Mouse (Mus musculus) cortical plate, adult 2 months (tissue): ENCODE data around the gene Atf6. TPM values are rescaled to one million over a fixed set of nuclear protein-coding genes. Genes with fewer than 3 reads are reported as not detected.

Experiments used
- H3K27ac ChIP-seq: fragments of 200-500 bp; 2 replicates; pipeline ENCODE4 v1.5.1; 2012; ENCODE audit warnings: low read length, control low read depth, inconsistent platforms; ENCODE audit not compliant: insufficient read depth
- H3K4me1 ChIP-seq: fragments of 200-500 bp; 2 replicates; pipeline ENCODE4 v1.6.1; 2011; ENCODE audit warnings: low read length; ENCODE audit not compliant: control insufficient read depth, insufficient read depth
- H3K4me3 ChIP-seq: fragments of 200-500 bp; 2 replicates; pipeline ENCODE4 v1.5.1; 2011; ENCODE audit warnings: mild to moderate bottlenecking, low read length, control low read depth; ENCODE audit not compliant: insufficient read depth
- CTCF ChIP-seq: fragments of 200-500 bp; IDR thresholded peaks from 2 replicates; pipeline ENCODE4 v1.5.1; 2011; ENCODE audit warnings: mild to moderate bottlenecking, control low read depth, low read length; ENCODE audit not compliant: insufficient read depth; ENCODE audit errors: extremely low read depth
- POLR2A ChIP-seq: fragments of 200-500 bp; IDR thresholded peaks from 2 replicates; pipeline ENCODE4 v1.6.1; 2011; ENCODE audit warnings: mild to moderate bottlenecking, low read length, control low read depth; ENCODE audit not compliant: insufficient read depth; ENCODE audit errors: extremely low read depth
- polyA plus RNA-seq: library from polyadenylated mRNA; depleted of rRNA; stranded (reverse); fragments of >200 nt; gene quantifications from 2 replicates; pipeline ENCODE4 v1.2.3, GENCODE M21; 2012

Atf6 gene
- polyA plus RNA-seq, 1 experiment = 25.9 TPM

GRCm38 (mm10) chr1:170853604-170854003, 14.0 kb downstream of the Atf6 start:
- 0 out of 2 replicates have a peak, but pooled peaks have one; percentile 12 for TF ChIP-seq POLR2A
- TF ChIP-seq CTCF = no peak
- peaks cover 7% of the 10 kb centered on the region; the same call in 1 of the 2 replicates for H3K4me1 ChIP-seq
- no peak overlapping the region for H3K4me3 ChIP-seq
- H3K27ac ChIP-seq = no peak overlapping the region

GRCm38 (mm10) chr1:170850637-170851624, 16.6 kb downstream of the Atf6 start:
- no peak for TF ChIP-seq CTCF
- no peak for TF ChIP-seq POLR2A
- Histone ChIP-seq H3K27ac (no peak overlapping the region; the same call in 1 of the 2 replicates), H3K4me1 (peaks cover 1% of the 10 kb centered on the region; the same call in 1 of the 2 replicates), H3K4me3 (no peak overlapping the region)

- H3K4me3 ChIP-seq = no peak overlapping the region
- H3K27ac ChIP-seq = no peak overlapping the region
- 0 out of 2 replicates have a peak, but pooled peaks cover 1% of the 10 kb centered on the region for H3K4me1 ChIP-seq
- TF ChIP-seq CTCF = no peak
- no peak for TF ChIP-seq POLR2A
Observed at GRCm38 (mm10) chr1:170850007-170850406, 17.6 kb downstream of the Atf6 start.

- Histone ChIP-seq H3K4me1 (0 out of 2 replicates have a peak, but pooled peaks cover 1% of the 10 kb centered on the region), H3K27ac (no peak overlapping the region), H3K4me3 (no peak overlapping the region)
- TF ChIP-seq POLR2A = no peak
- TF ChIP-seq CTCF = no peak
Observed at GRCm38 (mm10) chr1:170845448-170846307, 21.9 kb downstream of the Atf6 start.

- no peak overlapping the region for H3K27ac ChIP-seq
- TF ChIP-seq CTCF (peak; percentile 29; the same call in 1 of the 2 replicates), POLR2A (no peak)
- H3K4me3 ChIP-seq = no peak overlapping the region
- H3K4me1 ChIP-seq = 0 out of 2 replicates have a peak, but pooled peaks cover 1% of the 10 kb centered on the region
Observed at GRCm38 (mm10) chr1:170844380-170844779, 23.2 kb downstream of the Atf6 start.

- Histone ChIP-seq H3K27ac (no peak overlapping the region), H3K4me1 (no peaks in the 10 kb centered on the region), H3K4me3 (no peak overlapping the region)
- TF ChIP-seq CTCF (no peak), POLR2A (no peak)
Observed at GRCm38 (mm10) chr1:170839685-170840084, 27.9 kb downstream of the Atf6 start.

GRCm38 (mm10) chr1:170834756-170835155, 32.8 kb downstream of the Atf6 start:
- no peak overlapping the region for H3K27ac ChIP-seq
- H3K4me1 ChIP-seq = no peaks in the 10 kb centered on the region
- H3K4me3 ChIP-seq = no peak overlapping the region
- TF ChIP-seq CTCF (no peak), POLR2A (no peak)

- TF ChIP-seq CTCF = no peak
- TF ChIP-seq POLR2A = no peak
- no peak overlapping the region for H3K27ac ChIP-seq
- no peaks in the 10 kb centered on the region for H3K4me1 ChIP-seq
- H3K4me3 ChIP-seq = no peak overlapping the region
Observed at GRCm38 (mm10) chr1:170829781-170830180, 37.8 kb downstream of the Atf6 start.

- Histone ChIP-seq H3K27ac (no peak overlapping the region), H3K4me3 (no peak overlapping the region), H3K4me1 (no peaks in the 10 kb centered on the region)
- TF ChIP-seq CTCF (no peak), POLR2A (no peak)
Observed at GRCm38 (mm10) chr1:170829344-170829743, 38.2 kb downstream of the Atf6 start.
